In genomic region chr5:144100948-144101347, GRCm38 (mm10) we compare ENCODE assay signal across 8 mouse cellular contexts. TPM values are rescaled to one million over a fixed set of nuclear protein-coding genes. Genes with fewer than 3 reads are reported as not detected.
DNase-seq lines count a peak whose midpoint lies in the region; ATAC-seq and TF ChIP-seq lines count a peak whose summit lies in the region.

No protein-coding gene starts in this region.

- peak overlapping the region; percentile 93 for H3K9ac ChIP-seq in heart, embryonic 16.5 days (ENCODE audit: low read length)
- peak overlapping the region; percentile 82 for H3K9ac ChIP-seq in heart, postnatal 0 days (replicated peaks; ENCODE audit: low read depth, low read length)
- H3K9ac ChIP-seq in midbrain, embryonic 11.5 days (ENCODE audit: low read length), result peak overlapping the region; percentile 94

- H3K4me1 ChIP-seq in heart, embryonic 16.5 days (ENCODE audit: control insufficient read depth, insufficient read depth, low read length), result peaks cover 21% of the 10 kb centered on the region
- peaks cover 15% of the 10 kb centered on the region for H3K4me1 ChIP-seq in G1E (ENCODE audit: insufficient read depth, low read depth, low read length)
- H3K4me1 ChIP-seq in heart, postnatal 0 days (ENCODE audit: control insufficient read depth, insufficient read depth), result peaks cover 20% of the 10 kb centered on the region
- peaks cover 6% of the 10 kb centered on the region; the same call in 1 of the 2 replicates for H3K4me1 ChIP-seq in midbrain, embryonic 11.5 days (ENCODE audit: control insufficient read depth, insufficient read depth, low read length)

- no peak for TF ChIP-seq CTCF in G1E (IDR thresholded peaks at IDR 0.05; ENCODE audit: low read depth, low read length)
- no peak for TF ChIP-seq CTCF in heart, postnatal 0 days (IDR thresholded peaks at IDR 0.05; ENCODE audit: low read depth)

- H3K27ac ChIP-seq in heart, embryonic 16.5 days (ENCODE audit: low read length), result peak overlapping the region; percentile 83; the same call in 1 of the 2 replicates
- H3K27ac ChIP-seq in heart, postnatal 0 days (ENCODE audit: low read depth), result no peak overlapping the region
- peak overlapping the region; percentile 68; the same call in 1 of the 2 replicates for H3K27ac ChIP-seq in midbrain, embryonic 11.5 days (ENCODE audit: low read depth, low read length)

- 2% methylated on average over 19 of the region's 20 CpGs for WGBS in heart, embryonic 16.5 days
- WGBS in heart, postnatal 0 days, result 2% methylated on average over 17 of the region's 20 CpGs
- WGBS in midbrain, embryonic 11.5 days, result 3% methylated on average over 17 of the region's 20 CpGs

- H3K36me3 ChIP-seq in heart, embryonic 16.5 days (ENCODE audit: control insufficient read depth, insufficient read depth), result no peaks in the 10 kb centered on the region
- H3K36me3 ChIP-seq in G1E (replicated peaks), result peaks cover 13% of the 10 kb centered on the region
- H3K36me3 ChIP-seq in heart, postnatal 0 days (replicated peaks; ENCODE audit: control insufficient read depth, insufficient read depth, low read length), result no peaks in the 10 kb centered on the region
- H3K36me3 ChIP-seq in midbrain, embryonic 11.5 days (ENCODE audit: control insufficient read depth, insufficient read depth, low read length), result no peaks in the 10 kb centered on the region

- DNase-seq in heart, postnatal 25 days (ENCODE audit: low spot score), result no peak
- peak; percentile 40 for DNase-seq in G1E (ENCODE audit: low spot score)
- no peak for DNase-seq in heart, postnatal 0 days (ENCODE audit: low spot score)
- DNase-seq in midbrain, embryonic 11.5 days (ENCODE audit: low spot score, missing footprints), result peak; percentile 87
- no peak for DNase-seq in adrenal gland, adult 8-10 months
- no peak for DNase-seq in layer of hippocampus, postnatal 25 days (ENCODE audit: extremely low spot score in 1 of 2, low spot score in 1 of 2)
- no peak for DNase-seq in ovary, adult 18-20 months (ENCODE audit: low spot score)

- peak overlapping the region; percentile 81 for H3K4me2 ChIP-seq in heart, embryonic 16.5 days (ENCODE audit: low read depth, low read length)
- H3K4me2 ChIP-seq in heart, postnatal 0 days (ENCODE audit: low read depth, low read length), result peak overlapping the region; percentile 81
- H3K4me2 ChIP-seq in midbrain, embryonic 11.5 days, result peak overlapping the region; percentile 66

- peaks cover 3% of the 10 kb centered on the region for H3K27me3 ChIP-seq in heart, embryonic 16.5 days (ENCODE audit: control insufficient read depth, insufficient read depth, low read length)
- peaks cover 33% of the 10 kb centered on the region for H3K27me3 ChIP-seq in G1E (ENCODE audit: insufficient read depth, low read length)
- 0 out of 2 replicates have a peak, but pooled peaks cover 2% of the 10 kb centered on the region for H3K27me3 ChIP-seq in heart, postnatal 0 days (ENCODE audit: control insufficient read depth, insufficient read depth, low read length)
- H3K27me3 ChIP-seq in midbrain, embryonic 11.5 days (ENCODE audit: control insufficient read depth, insufficient read depth, low read length), result no peaks in the 10 kb centered on the region

- H3K4me3 ChIP-seq in heart, embryonic 16.5 days (ENCODE audit: low read length), result peak overlapping the region; percentile 97
- H3K4me3 ChIP-seq in G1E (ENCODE audit: low read depth, low read length), result peak overlapping the region; percentile 93
- peak overlapping the region; percentile 87 for H3K4me3 ChIP-seq in heart, postnatal 0 days (ENCODE audit: low read depth, low read length)
- H3K4me3 ChIP-seq in midbrain, embryonic 11.5 days (ENCODE audit: low read depth, low read length), result peak overlapping the region; percentile 99

- no peaks in the 10 kb centered on the region for H3K9me3 ChIP-seq in heart, embryonic 16.5 days (replicated peaks; ENCODE audit: control insufficient read depth, low read length)
- no peaks in the 10 kb centered on the region for H3K9me3 ChIP-seq in G1E (replicated peaks)
- H3K9me3 ChIP-seq in heart, postnatal 0 days (replicated peaks; ENCODE audit: control insufficient read depth, low read length), result no peaks in the 10 kb centered on the region
- no peaks in the 10 kb centered on the region for H3K9me3 ChIP-seq in midbrain, embryonic 11.5 days (ENCODE audit: control insufficient read depth, low read length)

- 0 out of 2 replicates have a peak, but pooled peaks have one; percentile 3 for ATAC-seq in heart, embryonic 16.5 days (replicated peaks; ENCODE audit: extremely low read depth, insufficient read depth, low FRiP score)
- ATAC-seq in G1E (ENCODE audit: extremely low read depth, insufficient number of reproducible peaks, low FRiP score, poor library complexity, severe bottlenecking), result no peak
- no peak for ATAC-seq in heart, postnatal 0 days (ENCODE audit: insufficient read depth, low read depth)
- ATAC-seq in midbrain, embryonic 11.5 days (ENCODE audit: low FRiP score), result no peak

- intact Hi-C loops in heart, postnatal 25 days (cut with DNase I), result no loop called here

- no peak for TF ChIP-seq EP300 in heart, postnatal 0 days (IDR thresholded peaks at IDR 0.05; ENCODE audit: low read depth)

RNA-seq across cellular contexts. Expression of gene Lmtk2, which starts 0.7 kb away (rescaled TPM):
- polyA plus RNA-seq in heart, embryonic 16.5 days (2015; fragmentation: Nextera tagmentation; extraction: Ambion mirVana), result 3.5 and 4.1 TPM in 2 replicates
- 10 to 100 TPM; 23.7 to 25.8 TPM for total RNA-seq in heart, postnatal 25 days (2021)
- total RNA-seq in G1E (2014; fragmentation: Nextera tagmentation), result 26.1 and 29.0 TPM in 2 replicates
- total RNA-seq in G1E (2017), result 10.6 and 11.7 TPM in 2 replicates
- 8.5 and 9.3 TPM in 2 replicates for polyA plus RNA-seq in G1E (2012)
- total RNA-seq in heart, postnatal 0 days (2014; rRNA removed; ENCODE audit: low replicate concordance), result 19.5 and 23.2 TPM in 2 replicates
- polyA plus RNA-seq in heart, postnatal 0 days (2015; fragmentation: Nextera tagmentation; extraction: Ambion mirVana), result 2.2 and 2.5 TPM in 2 replicates
- 4.7 and 4.8 TPM in 2 replicates for polyA plus RNA-seq in midbrain, embryonic 11.5 days (2014; fragmentation: Nextera tagmentation; extraction: Ambion mirVana)
- 10 to 100 TPM; 31.2 to 45.6 (median 38.8) TPM for total RNA-seq in adrenal gland, adult 8-10 months (2022)
- 10 to 100 TPM; 92.3 to 94.2 TPM for total RNA-seq in layer of hippocampus, postnatal 25 days (2021)

Comparison
In these comparisons a context has a peak if more than half of its experiments do, and no peak if none do; other contexts are left out.
1. DNase-seq: peak in G1E (single experiment) and midbrain, embryonic 11.5 days (single experiment); none in heart, postnatal 25 days (single experiment), heart, postnatal 0 days (single experiment), adrenal gland, adult 8-10 months (single experiment), layer of hippocampus, postnatal 25 days (0 of 2) and ovary, adult 18-20 months (single experiment).
2. Peak in every context shown above with its lines, with median percentiles within 50 percentile points of each other: H3K4me2 ChIP-seq, H3K4me3 ChIP-seq and H3K9ac ChIP-seq.